Mouse (Mus musculus) heart, postnatal 0 days (tissue): ENCODE measurements around the gene Ankrd55. TPM values are rescaled to one million over a fixed set of nuclear protein-coding genes. Genes with fewer than 3 reads are reported as not detected.

Experiments used
- ATAC-seq: fragments of 200-750 bp; cut with Nextera tagmentation; 2 replicates; pipeline ENCODE4 v1.8.0; 2017; ENCODE audit warnings: low read depth, moderate number of reproducible peaks, moderate library complexity; ENCODE audit not compliant: insufficient read depth
- DNase-seq: peaks from one replicate; pipeline ENCODE4 v3.0.0-alpha.2; 2016; ENCODE audit warnings: low spot score
- H3K27ac ChIP-seq: fragments of 300-500 bp; sonication (generic); 2 replicates; pipeline ENCODE4 v1.5.1; 2014; ENCODE audit warnings: low read depth, mild to moderate bottlenecking
- H3K27me3 ChIP-seq: fragments of 300-500 bp; sonication (generic); 2 replicates; pipeline ENCODE4 v1.6.1; 2014; ENCODE audit warnings: low read length, mixed read lengths; ENCODE audit not compliant: control insufficient read depth, insufficient read depth
- H3K36me3 ChIP-seq: fragments of 300-500 bp; sonication (generic); replicated peaks from 2 replicates; pipeline ENCODE4 v1.6.1; 2014; ENCODE audit warnings: low read length, mixed read lengths; ENCODE audit not compliant: control insufficient read depth, insufficient read depth
- H3K4me1 ChIP-seq: fragments of 300-500 bp; sonication (generic); 2 replicates; pipeline ENCODE4 v1.6.1; 2014; ENCODE audit warnings: antibody characterized with exemption; ENCODE audit not compliant: control insufficient read depth, insufficient read depth
- H3K4me2 ChIP-seq: fragments of 300-500 bp; sonication (generic); 2 replicates; pipeline ENCODE4 v1.6.1; 2014; ENCODE audit warnings: low read depth, mild to moderate bottlenecking, low read length, moderate library complexity
- H3K4me3 ChIP-seq: fragments of 300-500 bp; sonication (generic); 2 replicates; pipeline ENCODE4 v1.5.1; 2014; ENCODE audit warnings: low read depth, low read length
- H3K9ac ChIP-seq: fragments of 300-500 bp; sonication (generic); replicated peaks from 2 replicates; pipeline ENCODE4 v1.6.1; 2014; ENCODE audit warnings: low read depth, low read length, mixed read lengths
- H3K9me3 ChIP-seq: fragments of 300-500 bp; sonication (generic); replicated peaks from 2 replicates; pipeline ENCODE4 v1.6.1; 2016; ENCODE audit warnings: low read length; ENCODE audit not compliant: control insufficient read depth
- CTCF ChIP-seq: IDR thresholded peaks from 2 replicates; pipeline ENCODE4 v1.5.1; 2016; ENCODE audit warnings: antibody characterized with exemption, control low read depth, low read depth
- EP300 ChIP-seq: IDR thresholded peaks from 2 replicates; pipeline ENCODE4 v1.6.1; 2016; ENCODE audit warnings: antibody characterized with exemption, low read depth
- WGBS: fragments of 180-500 bp; shearing (Covaris S2); extraction: QIAGEN DNeasy Blood & Tissue Kit; methylation state at CpG from one replicate; pipeline ENCODE4 v1.1.7; 2014; 5-methylcytosine and 5-hydroxymethylcytosine counted together
- polyA plus RNA-seq: library from polyadenylated mRNA; unstranded; fragments of >200 nt; fragmentation: Nextera tagmentation; extraction: Ambion mirVana; gene quantifications from 2 replicates; pipeline ENCODE4 v1.2.1, GENCODE M21; 2015
- total RNA-seq: library from RNA; depleted of rRNA; stranded (reverse); fragments of >200 nt; gene quantifications from 2 replicates; pipeline ENCODE4 v1.2.3, GENCODE M21; 2014; ENCODE audit warnings: low replicate concordance

Ankrd55 gene
- total and polyA plus RNA-seq, 2 experiments from 2014 or later = 0.05 TPM; not detected in 1

DNA sequence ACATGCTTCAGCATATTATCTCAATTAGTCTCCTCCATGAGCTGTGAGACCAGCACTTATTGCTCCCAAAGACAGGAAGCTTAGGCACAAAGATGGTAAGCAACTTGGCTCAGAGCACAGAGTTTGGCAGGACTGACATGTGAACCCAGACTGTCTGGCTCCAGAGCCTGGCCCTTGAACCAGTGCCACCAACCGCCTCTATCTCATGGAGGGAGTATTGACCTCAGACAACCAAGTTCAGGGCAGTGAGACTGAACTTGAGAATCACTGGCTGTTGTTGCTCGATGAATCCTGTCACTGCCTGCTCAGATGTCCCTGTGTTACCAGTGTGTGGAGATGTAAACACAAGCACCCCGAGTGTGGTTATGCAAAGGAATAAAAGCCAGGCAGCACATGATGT is 47.3 kb downstream of the Ankrd55 start:
- TF ChIP-seq CTCF (no peak), EP300 (no peak)
- Histone ChIP-seq H3K9me3 (no peaks in the 10 kb centered on the region), H3K27me3 (no peaks in the 10 kb centered on the region), H3K4me3 (no peak overlapping the region), H3K4me2 (no peak overlapping the region), H3K27ac (no peak overlapping the region), H3K36me3 (no peaks in the 10 kb centered on the region), H3K4me1 (no peaks in the 10 kb centered on the region), H3K9ac (no peak overlapping the region)
- WGBS = 46% methylated on average over 3 of the region's 3 CpGs
- DNase-seq = no peak
- ATAC-seq = no peak

DNA sequence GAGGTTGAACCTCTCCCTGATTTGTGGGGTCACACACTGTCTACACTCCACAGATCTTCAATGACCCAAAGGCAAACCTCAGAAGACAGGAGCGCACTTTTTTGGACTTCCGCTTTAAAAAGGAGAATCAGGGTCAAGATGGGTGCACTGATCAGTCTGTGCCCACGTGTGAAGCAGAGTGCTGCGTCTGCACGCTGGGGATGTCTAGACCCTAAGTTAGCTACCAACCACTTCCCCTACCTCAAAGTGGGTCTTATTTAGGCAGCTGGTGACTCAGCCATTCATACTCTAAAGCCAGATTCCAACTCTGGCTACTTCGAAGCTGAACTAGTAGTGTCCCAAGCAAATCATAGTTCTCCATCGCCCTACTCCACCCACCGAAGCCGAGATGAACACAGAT is 48.9 kb downstream of the Ankrd55 start:
- WGBS = 85% methylated on average over 9 of the region's 9 CpGs
- no peak overlapping the region for H3K4me2 ChIP-seq
- no peaks in the 10 kb centered on the region for H3K36me3 ChIP-seq
- no peak for TF ChIP-seq CTCF
- no peak for TF ChIP-seq EP300
- no peaks in the 10 kb centered on the region for H3K9me3 ChIP-seq
- no peak for ATAC-seq
- no peak overlapping the region for H3K27ac ChIP-seq
- no peaks in the 10 kb centered on the region for H3K27me3 ChIP-seq
- DNase-seq = no peak
- no peak overlapping the region for H3K4me3 ChIP-seq
- no peaks in the 10 kb centered on the region for H3K4me1 ChIP-seq
- H3K9ac ChIP-seq = no peak overlapping the region

DNA sequence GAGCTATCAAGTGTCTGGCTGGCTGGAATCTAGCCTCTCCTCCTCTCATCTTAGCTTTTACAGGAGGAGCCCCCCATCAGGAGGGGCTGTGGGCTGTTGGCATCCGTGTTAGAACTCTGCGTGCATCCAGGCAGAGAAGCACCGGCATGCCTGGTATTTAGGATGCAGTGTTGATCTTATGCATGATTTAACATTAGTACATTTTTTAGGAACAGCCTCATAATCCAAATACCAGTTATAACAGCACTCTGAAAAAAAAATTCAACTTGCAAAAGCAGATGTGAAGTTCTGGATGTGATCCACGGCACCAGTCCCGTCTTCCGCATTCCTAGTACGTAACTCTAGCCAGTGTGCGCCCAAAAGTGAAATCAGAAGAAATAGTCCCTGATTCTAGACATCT is 52.0 kb downstream of the Ankrd55 start:
- Histone ChIP-seq H3K36me3 (no peaks in the 10 kb centered on the region), H3K4me3 (no peak overlapping the region), H3K4me2 (no peak overlapping the region), H3K9ac (no peak overlapping the region), H3K27ac (no peak overlapping the region), H3K27me3 (no peaks in the 10 kb centered on the region), H3K9me3 (no peaks in the 10 kb centered on the region), H3K4me1 (no peaks in the 10 kb centered on the region)
- no peak for ATAC-seq
- 71% methylated on average over 8 of the region's 8 CpGs for WGBS
- no peak for DNase-seq
- no peak for TF ChIP-seq EP300
- no peak for TF ChIP-seq CTCF

DNA sequence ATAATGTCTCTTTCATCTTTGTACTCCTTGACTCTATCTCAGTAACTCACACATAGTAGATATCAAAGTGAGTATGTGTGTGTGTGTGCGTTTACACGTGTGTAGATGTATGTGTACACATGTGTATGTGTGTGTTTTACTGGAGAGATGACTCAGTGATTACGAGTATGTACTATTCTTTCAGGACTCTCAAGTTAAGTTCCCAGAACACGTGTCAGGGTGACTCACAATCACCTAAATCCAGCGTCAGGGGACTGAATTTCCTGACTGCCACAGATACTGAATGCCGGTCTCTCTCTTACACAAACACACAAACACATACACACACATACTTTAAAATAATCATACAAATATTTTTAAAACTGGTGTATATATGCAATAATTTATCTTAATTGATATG is 52.5 kb downstream of the Ankrd55 start:
- H3K36me3 ChIP-seq = no peaks in the 10 kb centered on the region
- no peak overlapping the region for H3K9ac ChIP-seq
- no peak overlapping the region for H3K4me2 ChIP-seq
- TF ChIP-seq EP300 (no peak), CTCF (no peak)
- H3K4me1 ChIP-seq = no peaks in the 10 kb centered on the region
- H3K27me3 ChIP-seq = no peaks in the 10 kb centered on the region
- WGBS = 59% methylated on average over 6 of the region's 6 CpGs
- H3K27ac ChIP-seq = no peak overlapping the region
- no peak for DNase-seq
- no peak overlapping the region for H3K4me3 ChIP-seq
- no peak for ATAC-seq
- H3K9me3 ChIP-seq = no peaks in the 10 kb centered on the region

DNA sequence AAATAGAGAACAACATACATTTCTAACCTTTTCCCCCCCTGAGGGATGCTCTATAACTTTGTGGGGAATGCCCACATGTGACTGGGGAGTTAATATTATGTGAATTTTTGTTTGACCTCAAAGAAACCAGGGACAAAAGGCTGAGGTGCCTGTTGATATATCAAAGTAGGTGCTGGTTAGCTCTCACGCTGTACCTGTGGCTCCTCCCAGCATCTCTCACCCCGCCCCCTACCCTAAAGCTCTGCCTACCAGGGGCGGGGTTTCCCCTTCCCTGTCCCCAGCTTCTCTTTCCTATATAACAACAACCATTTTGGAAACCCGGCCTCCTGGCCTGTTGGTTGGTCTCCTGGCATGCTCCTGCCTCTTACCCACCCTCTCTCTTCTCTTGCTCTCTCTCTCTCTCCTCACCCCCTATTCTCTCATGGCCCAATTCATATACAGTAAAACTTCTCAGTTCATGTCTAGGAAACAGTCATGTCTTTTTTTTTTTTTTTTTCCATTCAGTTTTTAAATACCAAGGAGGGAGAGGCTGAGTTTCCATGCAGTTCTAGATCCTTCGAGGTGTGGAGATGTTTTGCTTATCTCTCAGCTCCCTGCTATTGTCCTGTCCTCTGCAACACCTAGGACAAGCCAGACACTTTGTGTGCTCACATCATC is 54.8 kb downstream of the Ankrd55 start:
- TF ChIP-seq EP300 (no peak), CTCF (no peak)
- Histone ChIP-seq H3K4me1 (no peaks in the 10 kb centered on the region), H3K27ac (no peak overlapping the region), H3K9me3 (no peaks in the 10 kb centered on the region), H3K27me3 (no peaks in the 10 kb centered on the region), H3K9ac (no peak overlapping the region), H3K4me2 (no peak overlapping the region), H3K36me3 (no peaks in the 10 kb centered on the region), H3K4me3 (no peak overlapping the region)
- 58% methylated on average over 5 of the region's 5 CpGs for WGBS
- no peak for ATAC-seq
- DNase-seq = no peak

DNA sequence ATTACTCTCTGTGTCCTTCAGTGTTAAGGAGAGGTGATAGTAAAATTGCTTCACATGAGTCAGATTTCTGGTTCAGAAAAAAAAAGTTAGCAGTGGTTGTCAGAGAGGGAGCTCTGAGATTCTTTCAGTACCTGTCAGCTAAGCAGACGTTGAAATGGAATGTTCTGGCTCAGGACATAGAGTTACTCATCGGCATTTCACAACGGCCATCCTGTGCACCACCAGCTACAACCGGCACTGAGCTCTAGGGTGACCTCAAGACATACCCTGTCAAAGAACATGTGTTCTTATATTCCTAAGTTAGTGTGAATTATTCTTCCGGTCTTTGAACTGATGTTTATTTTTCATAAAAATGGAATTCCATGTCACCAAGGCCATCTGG is 55.4 kb downstream of the Ankrd55 start:
- 60% methylated on average over 5 of the region's 5 CpGs for WGBS
- no peak overlapping the region for H3K9ac ChIP-seq
- TF ChIP-seq CTCF (no peak), EP300 (no peak)
- DNase-seq (no peak), ATAC-seq (no peak)
- no peaks in the 10 kb centered on the region for H3K9me3 ChIP-seq
- H3K36me3 ChIP-seq = no peaks in the 10 kb centered on the region
- H3K4me2 ChIP-seq = no peak overlapping the region
- no peaks in the 10 kb centered on the region for H3K4me1 ChIP-seq
- no peaks in the 10 kb centered on the region for H3K27me3 ChIP-seq
- no peak overlapping the region for H3K27ac ChIP-seq
- H3K4me3 ChIP-seq = no peak overlapping the region
